Comparison of ENCODE assay signal across 9 mouse cellular contexts in the genomic region with DNA sequence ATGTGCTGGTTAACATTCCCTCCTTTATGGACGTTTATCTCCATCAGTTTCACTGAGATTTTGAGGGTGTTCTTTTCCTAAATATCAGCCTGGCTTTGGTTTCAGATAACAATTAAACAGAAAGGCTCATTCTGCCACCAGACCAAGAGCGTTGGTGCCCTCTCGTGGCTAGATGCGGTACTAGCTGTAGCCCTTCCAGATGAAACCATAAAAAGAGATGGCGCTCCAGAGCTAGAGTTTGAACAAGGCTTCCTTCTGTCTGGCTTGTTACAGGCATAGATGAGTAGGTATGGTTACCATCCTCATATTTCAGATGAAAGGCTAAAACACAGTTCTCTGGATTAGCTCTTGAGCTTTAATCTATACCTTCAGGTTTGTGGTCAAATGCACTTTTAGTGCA. TPM values are rescaled to one million over a fixed set of nuclear protein-coding genes. Genes with fewer than 3 reads are reported as not detected.
DNase-seq lines count a peak whose midpoint lies in the region; ATAC-seq and TF ChIP-seq lines count a peak whose summit lies in the region.
"Had no signal": no experiment of that assay in that cellular context is flagged by ENCODE, and none has a peak within 500 bp of the region (broad histone marks: within the 10 kb centered on the region; RNA-seq: fewer than 3 reads in every experiment).

No protein-coding gene starts in this region.

- ATAC-seq in megakaryocyte progenitor cell, adult 5-6 weeks (replicated peaks; ENCODE audit: poor library complexity), result peak; percentile 64
- ATAC-seq in megakaryocyte-erythroid progenitor cell, adult 5-6 weeks (replicated peaks; ENCODE audit: low FRiP score, low TSS enrichment, poor library complexity, severe bottlenecking), result no peak

- no peak overlapping the region for H3K4me3 ChIP-seq in E14TG2a.4 (replicated peaks; ENCODE audit: low read length)
- H3K4me3 ChIP-seq: liver, embryonic 15.5 days had no signal

- H3K27me3 ChIP-seq in E14TG2a.4 (ENCODE audit: insufficient read depth, low read length), result peaks cover 8% of the 10 kb centered on the region
- H3K27me3 ChIP-seq: liver, embryonic 15.5 days had no signal

- peak; percentile 66 for TF ChIP-seq CTCF in E14TG2a.4 (conservative IDR thresholded peaks at IDR 0.05; ENCODE audit: low read length)

- H3K4me1 ChIP-seq in E14TG2a.4 (replicated peaks; ENCODE audit: low read depth, low read length), result no peaks in the 10 kb centered on the region
- H3K4me1 ChIP-seq: liver, embryonic 15.5 days had no signal

- DNase-seq in T-cell, adult 2 months (ENCODE audit: low spot score), result peak; percentile 4
- DNase-seq in cerebellum, postnatal 4 days (ENCODE audit: low spot score in 2 of 2), result peak; percentile 65 to 84
- DNase-seq in gonadal fat pad, adult 2 months (ENCODE audit: low read depth), result peak; percentile 8
- peak; percentile 61 to 94 for DNase-seq in layer of hippocampus, postnatal 25 days (ENCODE audit: extremely low spot score in 1 of 2, low spot score in 1 of 2)
- DNase-seq in spleen, adult 12 weeks (ENCODE audit: low spot score), result peak; percentile 4

- H3K36me3 ChIP-seq in E14TG2a.4 (ENCODE audit: insufficient read depth, low read length), result no peaks in the 10 kb centered on the region
- H3K36me3 ChIP-seq: liver, embryonic 15.5 days had no signal

- no peaks in the 10 kb centered on the region for H3K9me3 ChIP-seq in E14TG2a.4 (ENCODE audit: low read length)
- H3K9me3 ChIP-seq: liver, embryonic 15.5 days had no signal

RNA-seq across cellular contexts. Expression of a gene that starts 5.4 kb away (rescaled TPM):
- polyA plus RNA-seq in gonadal fat pad, adult 2 months (2012; rRNA removed), result 0.15 and 0.22 TPM in 2 replicates
- under 1 TPM; 0.73 to 0.79 TPM for total RNA-seq in layer of hippocampus, postnatal 25 days (2021)
- total RNA-seq in megakaryocyte progenitor cell, adult 5-6 weeks (2015), result not detected in 2 replicates
- total RNA-seq in megakaryocyte progenitor cell, adult 5-6 weeks (2017), result not detected in 2 replicates
- total RNA-seq in megakaryocyte-erythroid progenitor cell, adult 5-6 weeks (2014; fragmentation: Nextera tagmentation), result not detected in 2 replicates
- not detected in 2 replicates for total RNA-seq in megakaryocyte-erythroid progenitor cell, adult 5-6 weeks (2017)
- polyA plus RNA-seq: liver, embryonic 15.5 days had no signal

Comparison
In these comparisons a context has a peak if more than half of its experiments do, and no peak if none do; other contexts are left out.
1. DNase-seq: peak in every context shown above with its lines; median percentile 78 in layer of hippocampus, postnatal 25 days; 74 in cerebellum, postnatal 4 days; 8 in gonadal fat pad, adult 2 months; 4 in T-cell, adult 2 months; 4 in spleen, adult 12 weeks.